Mouse (Mus musculus) gastrocnemius, postnatal 14 days (tissue): ENCODE data around the gene Selenom. TPM values are rescaled to one million over a fixed set of nuclear protein-coding genes. Genes with fewer than 3 reads are reported as not detected.

Experiments used
- DNase-seq: peaks from one replicate; pipeline ENCODE4 v3.0.0; 2021; ENCODE audit warnings: mixed read lengths
- intact Hi-C: fragments of 180-260 bp; cut with DNase I; formaldehyde crosslinking; loops from one replicate; pipeline ENCODE4 v1.15.1; 2025; ENCODE audit warnings: low total_unique reads
- long read RNA-seq, 2 experiments: library from polyadenylated mRNA; stranded (forward); transcript quantifications; one replicate each; pipeline ENCODE4 v2.0.0; 2021
- total RNA-seq, 2 experiments: library from RNA; stranded (reverse); gene quantifications; 2 replicates each; pipeline ENCODE4 v1.2.3; 2021

Selenom gene
- total RNA-seq, result 10 to 100 TPM; 27.5 to 38.5 TPM
- long read RNA-seq, experiment 1, transcript Selenom-201 (5 exons, 707 nt), result major isoform, 15 of 17 reads
- long read RNA-seq, experiment 1, partial matches to known transcripts, result 1 of 17 reads
- long read RNA-seq, experiment 1, other reads (novel, unspliced or antisense), result 1 of 17 reads
- long read RNA-seq, experiment 2, transcript Selenom-201 (5 exons, 707 nt), result major isoform, 18 of 20 reads
- long read RNA-seq, experiment 2, partial matches to known transcripts, result 0 of 20 reads
- long read RNA-seq, experiment 2, other reads (novel, unspliced or antisense), result 2 of 20 reads

DNA sequence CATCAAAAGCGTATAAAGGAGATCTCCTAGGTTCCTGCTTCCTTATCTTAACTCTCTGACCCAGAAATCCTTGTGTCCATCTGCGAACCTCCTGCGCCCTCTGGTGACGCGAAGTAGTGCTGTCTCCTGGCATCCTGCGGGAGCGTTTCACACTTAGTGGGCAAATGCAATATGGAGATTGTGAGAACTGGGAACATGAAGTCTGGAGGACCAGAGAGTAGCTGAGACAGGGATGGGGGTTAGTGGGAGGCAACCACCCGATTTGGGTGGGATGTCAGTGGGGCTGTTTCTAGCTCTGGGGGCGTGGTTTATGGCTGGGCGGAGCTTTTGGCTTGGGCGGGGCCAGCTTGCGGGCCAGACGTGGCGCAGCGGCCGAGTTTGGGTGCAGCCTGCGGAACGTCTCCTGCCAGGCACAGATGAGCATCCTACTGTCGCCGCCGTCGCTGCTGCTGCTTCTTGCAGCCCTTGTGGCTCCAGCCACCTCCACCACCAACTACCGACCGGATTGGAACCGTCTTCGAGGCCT lies at the start of gene Selenom:
Gene Selenom, plus strand, starts transcription at position 156 of the 526 bp plus-strand sequence.
- peak; percentile 90 for DNase-seq
- intact Hi-C loops, result no loop called here

GRCm38 (mm10) chr11:3471448-3471850 lies 43.0 kb upstream of the Selenom start:
- intact Hi-C loops, result loop anchor here (10.0 kb wide), 2 partner anchors 163 to 313 kb away; no protein-coding TSS in a partner anchor
- no peak for DNase-seq

DNA sequence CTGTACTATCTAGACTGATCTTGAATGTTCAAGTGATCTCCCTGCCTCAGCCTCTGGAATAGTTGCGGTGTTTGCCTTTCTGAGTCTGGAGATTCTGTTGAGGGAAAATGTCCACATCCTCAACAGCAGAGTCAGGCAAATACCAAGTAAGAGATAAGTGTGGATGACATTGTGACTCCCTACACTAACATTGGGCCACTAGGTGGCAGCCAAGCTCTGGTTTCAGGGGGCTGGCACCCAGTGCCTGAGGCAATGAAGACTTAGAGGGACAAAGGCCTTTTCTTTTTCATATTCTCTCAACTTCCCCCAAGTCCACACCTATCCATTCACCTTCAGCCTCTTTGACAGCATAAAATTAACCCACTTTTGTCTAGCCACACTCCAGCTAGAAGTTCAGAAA lies 42.0 kb upstream of the Selenom start:
- intact Hi-C loops, result loop anchor here (10.0 kb wide), 2 partner anchors 162 to 312 kb away; no protein-coding TSS in a partner anchor
- DNase-seq, result peak; percentile 85

DNA sequence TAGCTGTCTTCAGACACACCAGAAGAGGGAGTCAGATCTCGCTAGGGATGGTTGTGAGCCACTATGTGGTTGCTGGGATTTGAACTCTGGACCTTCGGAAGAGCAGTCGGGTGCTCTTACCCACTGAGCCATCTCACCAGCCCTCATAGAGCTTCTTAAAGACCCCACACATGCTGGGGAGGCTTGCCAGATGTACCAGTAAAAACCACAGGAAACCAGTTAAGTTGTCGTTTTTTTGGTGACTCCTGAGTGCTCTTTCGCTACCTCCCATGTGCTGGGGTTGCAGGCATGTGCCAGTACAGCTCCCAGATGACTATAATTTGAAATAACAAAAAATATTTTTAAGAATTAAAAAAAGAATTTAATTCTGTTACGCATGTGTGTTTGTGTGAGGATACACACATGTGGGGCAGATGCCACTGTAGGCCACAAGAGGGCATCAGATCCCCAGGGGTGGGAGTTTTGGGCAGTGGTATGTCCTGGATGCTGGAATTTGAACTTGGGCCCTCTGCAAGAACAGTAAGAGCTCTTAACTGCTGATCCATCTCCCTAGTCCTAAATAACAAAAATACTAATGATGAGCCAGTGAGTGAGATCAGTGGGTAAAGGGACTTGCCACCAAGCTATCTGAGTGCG lies 39.9 kb upstream of the Selenom start:
- intact Hi-C loops, result loop anchor here (2.0 to 10.0 kb wide), 3 partner anchors 42 to 310 kb away; no protein-coding TSS in a partner anchor
- DNase-seq, result no peak

- DNase-seq, result no peak
- intact Hi-C loops, result loop anchor here (2.0 to 10.0 kb wide), 3 partner anchors 41 to 309 kb away; no protein-coding TSS in a partner anchor
Measured at GRCm38 (mm10) chr11:3475489-3475888, 39.0 kb upstream of the Selenom start.

GRCm38 (mm10) chr11:3483980-3484642 lies 30.4 kb upstream of the Selenom start:
- intact Hi-C loops, result no loop called here
- DNase-seq, result no peak

GRCm38 (mm10) chr11:3486349-3486748 lies 28.1 kb upstream of the Selenom start:
- no peak for DNase-seq

GRCm38 (mm10) chr11:3487952-3488570 lies 26.4 kb upstream of the Selenom start, which contains the start of gene Pla2g3:
Gene Pla2g3 (plus strand): TSS chr11:3488284.
- intact Hi-C loops, result no loop called here
- peak; percentile 11 for DNase-seq

More at GRCm38 (mm10) chr11:3486349-3486748, 28.1 kb upstream of the Selenom start:
- intact Hi-C loops, result no loop called here

DNA sequence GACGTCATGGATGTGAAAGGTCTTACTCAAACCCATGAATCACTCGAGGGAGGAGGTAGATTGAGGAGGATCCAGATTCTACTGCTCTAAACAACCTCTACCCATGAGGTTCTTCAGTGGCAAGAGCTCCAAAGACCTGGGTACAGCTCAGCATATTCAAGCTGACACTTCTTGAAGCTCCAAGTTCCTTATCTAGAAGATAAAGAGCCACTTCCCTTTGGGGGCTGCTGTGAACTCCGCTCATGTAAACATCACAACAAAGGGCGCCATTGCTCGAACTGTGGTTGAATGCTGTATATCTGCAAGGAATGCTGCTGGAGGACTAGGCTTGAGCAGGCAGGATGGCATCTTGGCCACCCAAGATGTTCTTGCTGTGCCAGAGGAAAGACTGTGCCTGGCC lies 25.4 kb upstream of the Selenom start:
- intact Hi-C loops, result no loop called here
- DNase-seq, result no peak

DNA sequence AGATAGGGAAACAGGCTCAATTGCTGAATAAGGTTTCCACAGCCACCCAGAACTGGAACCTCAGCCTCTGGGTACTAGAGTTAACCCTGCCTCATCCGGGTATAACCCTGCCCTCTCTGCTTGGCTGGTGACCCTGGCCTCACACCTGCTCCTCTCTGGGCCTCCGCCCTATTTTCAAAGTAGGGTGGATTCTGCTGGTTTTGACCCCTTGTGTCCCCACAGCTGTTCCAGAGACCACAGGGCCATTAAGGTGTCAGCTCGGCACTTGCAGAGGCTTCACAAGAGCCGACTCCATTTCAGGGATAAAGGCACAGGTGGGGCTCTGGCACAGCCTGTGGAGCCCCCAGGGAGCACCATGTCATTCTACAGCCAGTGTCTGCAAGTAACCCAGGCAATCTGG lies 21.7 kb upstream of the Selenom start:
- DNase-seq, result no peak
- intact Hi-C loops, result no loop called here

GRCm38 (mm10) chr11:3494857-3495256 lies 19.6 kb upstream of the Selenom start:
- intact Hi-C loops, result no loop called here
- DNase-seq, result no peak

GRCm38 (mm10) chr11:3495496-3495895 lies 19.0 kb upstream of the Selenom start:
- intact Hi-C loops, result no loop called here
- no peak for DNase-seq

DNA sequence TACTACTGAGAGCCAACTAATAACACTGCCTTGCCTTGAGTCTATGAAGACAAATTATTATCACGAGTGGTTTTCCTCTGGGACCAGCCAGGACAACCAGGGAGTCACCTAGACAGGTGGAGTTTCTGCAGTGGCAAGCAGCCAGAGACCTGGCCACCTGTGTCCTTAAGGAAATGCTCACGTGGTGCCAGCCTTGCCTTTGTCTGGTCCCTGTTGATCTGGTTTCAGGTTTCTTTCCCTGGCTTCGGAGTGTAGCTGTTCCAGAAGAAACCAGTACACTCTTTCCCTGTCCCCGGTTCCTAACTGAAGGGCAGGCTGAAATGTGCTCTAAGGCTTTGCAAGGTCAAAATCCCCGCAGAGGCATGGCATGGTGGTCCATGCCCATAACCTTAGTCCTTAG lies 17.7 kb upstream of the Selenom start:
- intact Hi-C loops, result no loop called here
- DNase-seq, result no peak

DNA sequence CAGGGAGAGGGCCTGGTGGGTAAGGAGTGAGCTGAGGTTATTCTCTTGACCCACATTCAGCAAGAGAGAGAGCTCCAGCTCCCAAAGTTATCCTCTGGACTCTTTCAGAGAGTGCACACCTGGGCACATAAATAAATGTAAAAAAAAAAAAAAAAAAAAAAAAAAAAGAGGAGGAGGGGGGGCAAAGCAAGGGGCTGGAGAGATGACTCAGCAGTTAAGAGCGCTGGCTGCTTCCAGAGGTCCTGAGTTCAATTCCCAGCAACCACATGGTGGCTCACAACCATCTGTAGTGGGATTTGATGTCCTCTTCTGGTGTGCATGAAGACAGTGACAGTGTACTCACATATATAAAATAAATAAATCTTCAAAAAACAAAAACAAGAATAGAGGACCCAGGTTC lies 17.2 kb upstream of the Selenom start:
- intact Hi-C loops, result no loop called here
- no peak for DNase-seq

GRCm38 (mm10) chr11:3502057-3502456 lies 12.4 kb upstream of the Selenom start:
- DNase-seq, result no peak
- intact Hi-C loops, result no loop called here

GRCm38 (mm10) chr11:3502459-3503072 lies 11.9 kb upstream of the Selenom start:
- DNase-seq, result no peak
- intact Hi-C loops, result no loop called here

- intact Hi-C loops, result no loop called here
- no peak for DNase-seq
Measured at GRCm38 (mm10) chr11:3503755-3504693, 10.5 kb upstream of the Selenom start.

DNA sequence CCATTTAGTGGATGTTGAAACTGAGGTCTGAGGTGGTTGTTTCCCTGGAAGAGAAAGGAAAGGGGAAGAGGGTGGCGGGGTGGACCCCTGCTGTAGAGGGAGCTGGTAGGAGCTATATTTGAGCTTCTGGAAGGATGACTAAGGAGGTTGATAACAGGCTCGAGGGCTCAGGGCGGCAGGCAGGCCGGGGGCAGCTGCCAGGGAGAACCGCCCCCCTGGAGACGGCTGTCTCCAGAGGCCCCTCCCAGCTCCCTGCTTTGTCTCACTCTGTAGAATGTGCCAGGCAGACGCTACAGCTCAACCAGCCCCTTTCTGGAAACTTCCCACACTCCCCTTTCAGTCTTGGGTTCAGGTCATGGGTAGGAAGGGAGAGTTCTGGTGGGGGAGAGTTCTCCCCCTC lies 6.3 kb upstream of the Selenom start:
- intact Hi-C loops, result no loop called here
- no peak for DNase-seq
